Mouse (Mus musculus) lung, adult 2 months (tissue): ENCODE measurements around the gene Igsf8. TPM values are rescaled to one million over a fixed set of nuclear protein-coding genes. Genes with fewer than 3 reads are reported as not detected.
A peak's percentile ranks its signal among the peaks of the same experiment; 100 is the strongest.

ENCODE experiments used
- DNase-seq: peaks from one replicate; pipeline ENCODE4 v3.0.0; 2022
- H3K4me1 ChIP-seq: fragments of 200-500 bp; 2 replicates; pipeline ENCODE4 v1.6.1; 2011; ENCODE audit warnings: low read length; ENCODE audit not compliant: control insufficient read depth, insufficient read depth
- H3K4me3 ChIP-seq: fragments of 200-500 bp; replicated peaks from 2 replicates; pipeline ENCODE3; 2011; ENCODE audit warnings: low read depth, mild to moderate bottlenecking, control low read depth, low read length; ENCODE audit errors: extremely low read depth
- CTCF ChIP-seq: fragments of 200-500 bp; IDR thresholded peaks from 2 replicates; pipeline ENCODE4 v1.5.1; 2011; ENCODE audit warnings: mild to moderate bottlenecking, low read length, control low read depth; ENCODE audit not compliant: insufficient read depth
- POLR2A ChIP-seq: fragments of 200-500 bp; IDR thresholded peaks from 2 replicates; pipeline ENCODE4 v1.6.1; 2011; ENCODE audit warnings: low read depth, mild to moderate bottlenecking, control low read depth, low read length, borderline replicate concordance; ENCODE audit errors: extremely low read depth
- WGBS: fragments of 180-500 bp; shearing (Covaris S2); methylation state at CpG from one replicate; pipeline ENCODE4 v1.1.7; 2018; 5-methylcytosine and 5-hydroxymethylcytosine counted together
- polyA plus RNA-seq: library from polyadenylated mRNA; depleted of rRNA; stranded (reverse); fragments of >200 nt; gene quantifications from 2 replicates; pipeline ENCODE4 v1.2.3, GENCODE M21; 2012

Igsf8 gene
- polyA plus RNA-seq, 1 experiment = 90.8 TPM

- DNase-seq = no peak
- WGBS = 59% methylated on average over 6 of the region's 6 CpGs
- TF ChIP-seq CTCF (no peak), POLR2A (no peak)
- H3K4me1 ChIP-seq = peaks cover 8% of the 10 kb centered on the region; the same call in 1 of the 2 replicates
- H3K4me3 ChIP-seq = no peak overlapping the region
These were observed 45.4 kb downstream of the Igsf8 start for GRCm38 (mm10) chr1:172306885-172307284.

GRCm38 (mm10) chr1:172307936-172308335 is 46.5 kb downstream of the Igsf8 start:
- WGBS = 61% methylated on average over 10 of the region's 10 CpGs
- Histone ChIP-seq H3K4me3 (no peak overlapping the region), H3K4me1 (peaks cover 8% of the 10 kb centered on the region; the same call in 1 of the 2 replicates)
- TF ChIP-seq CTCF (no peak), POLR2A (0 out of 2 replicates have a peak, but pooled peaks have one; percentile 21)
- no peak for DNase-seq

GRCm38 (mm10) chr1:172308409-172308808 is 47.0 kb downstream of the Igsf8 start:
- H3K4me1 ChIP-seq = peaks cover 8% of the 10 kb centered on the region; the same call in 1 of the 2 replicates
- WGBS = 57% methylated on average over 1 of the region's 1 CpGs
- DNase-seq = no peak
- H3K4me3 ChIP-seq = no peak overlapping the region
- TF ChIP-seq CTCF (no peak), POLR2A (no peak)

- Histone ChIP-seq H3K4me1 (peaks cover 8% of the 10 kb centered on the region; the same call in 1 of the 2 replicates), H3K4me3 (peak overlapping the region; percentile 60)
- peak; percentile 91 for DNase-seq
- TF ChIP-seq CTCF (peak; percentile 96), POLR2A (peak; percentile 37; the same call in 1 of the 2 replicates)
- WGBS = under 1% methylated on average over 14 of the region's 14 CpGs
These were observed 48.4 kb downstream of the Igsf8 start for GRCm38 (mm10) chr1:172309699-172310398.

GRCm38 (mm10) chr1:172311248-172311906 is 49.9 kb downstream of the Igsf8 start:
- DNase-seq = peak; percentile 68
- H3K4me3 ChIP-seq = peak overlapping the region; percentile 71
- H3K4me1 ChIP-seq = peaks cover 8% of the 10 kb centered on the region; the same call in 1 of the 2 replicates
- TF ChIP-seq CTCF = no peak
- peak; percentile 60; the same call in 1 of the 2 replicates for TF ChIP-seq POLR2A
- WGBS = 1% methylated on average over 23 of the region's 23 CpGs

- peak; percentile 91; the same call in 1 of the 2 replicates for TF ChIP-seq POLR2A
- TF ChIP-seq CTCF = no peak
- WGBS = under 1% methylated on average over 44 of the region's 55 CpGs
- Histone ChIP-seq H3K4me3 (peak overlapping the region; percentile 71), H3K4me1 (peaks cover 7% of the 10 kb centered on the region; the same call in 1 of the 2 replicates)
- DNase-seq = peak; percentile 85
These were observed 50.7 kb downstream of the Igsf8 start for GRCm38 (mm10) chr1:172311921-172312767.

- Histone ChIP-seq H3K4me1 (peaks cover 6% of the 10 kb centered on the region; the same call in 1 of the 2 replicates), H3K4me3 (peak overlapping the region; percentile 60)
- 10% methylated on average over 16 of the region's 16 CpGs for WGBS
- no peak for DNase-seq
- no peak for TF ChIP-seq CTCF
- no peak for TF ChIP-seq POLR2A
These were observed 51.5 kb downstream of the Igsf8 start for GRCm38 (mm10) chr1:172312768-172313561.

GRCm38 (mm10) chr1:172313613-172314411 is 52.4 kb downstream of the Igsf8 start:
- H3K4me3 ChIP-seq = no peak overlapping the region

More at GRCm38 (mm10) chr1:172313613-172314411, 52.4 kb downstream of the Igsf8 start:
- TF ChIP-seq CTCF (no peak), POLR2A (no peak)
- WGBS = 77% methylated on average over 10 of the region's 10 CpGs
- no peak for DNase-seq
- peaks cover 6% of the 10 kb centered on the region; the same call in 1 of the 2 replicates for H3K4me1 ChIP-seq
